Mouse (Mus musculus): Measurements from ENCODE around the gene Tmem251. TPM values are rescaled to one million over a fixed set of nuclear protein-coding genes. Genes with fewer than 3 reads are reported as not detected.
A peak's percentile ranks its signal among the peaks of the same experiment; 100 is the strongest.

The Tmem251 gene
- total RNA-seq, 2 experiments from 2014 or later, result 5.1 TPM

DNA sequence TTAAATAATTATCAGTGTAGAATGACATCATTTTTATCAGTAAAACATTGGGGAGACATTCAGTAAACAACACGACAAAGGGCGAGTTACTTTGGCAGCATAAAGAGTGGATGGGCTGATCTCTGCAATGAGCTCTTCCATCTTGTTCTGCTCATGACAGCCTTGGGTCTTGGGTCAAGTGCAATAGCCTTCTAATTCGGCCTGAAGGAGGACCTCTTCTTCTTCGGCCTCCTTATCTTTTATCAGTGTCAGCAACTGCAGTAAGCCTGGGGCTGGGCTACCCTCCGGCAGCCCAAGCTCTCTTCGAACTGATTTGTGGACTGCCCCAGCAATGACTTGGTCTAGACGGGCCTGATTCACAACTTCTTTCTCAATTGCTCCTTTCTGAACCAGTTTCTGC lies 1.5 kb upstream of the Tmem251 start:
- peak overlapping the region; percentile 94 for H3K27ac ChIP-seq
- peak overlapping the region; percentile 69 for H3K4me3 ChIP-seq
- DNase-seq (ENCODE audit: low spot score in 2 of 2), result no peak
- no peak for TF ChIP-seq CTCF (conservative IDR thresholded peaks at IDR 0.05)

GRCm38 (mm10) chr12:102743036-102743588 lies 450 bp upstream of the Tmem251 start:
- H3K4me3 ChIP-seq, result peak overlapping the region; percentile 69
- TF ChIP-seq CTCF (conservative IDR thresholded peaks at IDR 0.05), result no peak
- no peak for DNase-seq (ENCODE audit: low spot score in 2 of 2)
- H3K27ac ChIP-seq, result peak overlapping the region; percentile 94

- H3K4me3 ChIP-seq, result peak overlapping the region; percentile 69; the same call in 1 of the 2 replicates
- H3K27ac ChIP-seq, result no peak overlapping the region
- no peak for DNase-seq (ENCODE audit: low spot score in 2 of 2)
- no peak for TF ChIP-seq CTCF (conservative IDR thresholded peaks at IDR 0.05)
Observed at GRCm38 (mm10) chr12:102744839-102745238, 1.3 kb downstream of the Tmem251 start.

DNA sequence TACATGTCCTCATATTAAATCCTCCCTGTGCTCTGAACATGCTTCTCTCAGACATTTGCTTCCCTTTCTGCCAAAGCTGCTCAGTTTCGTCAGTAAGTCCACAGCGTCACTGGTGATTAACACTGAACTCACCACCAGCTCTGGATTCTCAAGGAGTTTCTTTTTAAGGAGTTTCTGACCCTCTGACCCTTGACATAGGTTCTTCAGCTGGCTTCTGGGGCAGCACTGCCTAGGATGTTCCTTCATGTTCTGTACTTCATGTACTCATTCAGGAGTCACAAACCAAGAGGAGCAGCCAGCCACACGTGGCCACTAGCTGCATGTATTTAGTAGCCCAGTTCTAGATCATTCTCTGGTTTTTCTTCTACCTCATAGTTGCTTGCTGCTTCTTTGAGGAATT lies 4.7 kb downstream of the Tmem251 start:
- H3K4me3 ChIP-seq, result no peak overlapping the region
- no peak for DNase-seq (ENCODE audit: low spot score in 2 of 2)
- H3K27ac ChIP-seq, result no peak overlapping the region
- TF ChIP-seq CTCF (conservative IDR thresholded peaks at IDR 0.05), result no peak

- H3K27ac ChIP-seq, result no peak overlapping the region
- no peak for DNase-seq (ENCODE audit: low spot score in 2 of 2)
- peak; percentile 60 for TF ChIP-seq CTCF (conservative IDR thresholded peaks at IDR 0.05)
- no peak overlapping the region; the same call in 1 of the 2 replicates for H3K4me3 ChIP-seq
Observed at GRCm38 (mm10) chr12:102756304-102756703, 12.7 kb downstream of the Tmem251 start.

- Histone ChIP-seq H3K27ac (peak overlapping the region; percentile 89), H3K4me3 (peak overlapping the region; percentile 80)
- DNase-seq (ENCODE audit: low spot score in 2 of 2), result no peak
- no peak for TF ChIP-seq CTCF (conservative IDR thresholded peaks at IDR 0.05)
Observed at GRCm38 (mm10) chr12:102757055-102757688, 13.6 kb downstream of the Tmem251 start.

DNA sequence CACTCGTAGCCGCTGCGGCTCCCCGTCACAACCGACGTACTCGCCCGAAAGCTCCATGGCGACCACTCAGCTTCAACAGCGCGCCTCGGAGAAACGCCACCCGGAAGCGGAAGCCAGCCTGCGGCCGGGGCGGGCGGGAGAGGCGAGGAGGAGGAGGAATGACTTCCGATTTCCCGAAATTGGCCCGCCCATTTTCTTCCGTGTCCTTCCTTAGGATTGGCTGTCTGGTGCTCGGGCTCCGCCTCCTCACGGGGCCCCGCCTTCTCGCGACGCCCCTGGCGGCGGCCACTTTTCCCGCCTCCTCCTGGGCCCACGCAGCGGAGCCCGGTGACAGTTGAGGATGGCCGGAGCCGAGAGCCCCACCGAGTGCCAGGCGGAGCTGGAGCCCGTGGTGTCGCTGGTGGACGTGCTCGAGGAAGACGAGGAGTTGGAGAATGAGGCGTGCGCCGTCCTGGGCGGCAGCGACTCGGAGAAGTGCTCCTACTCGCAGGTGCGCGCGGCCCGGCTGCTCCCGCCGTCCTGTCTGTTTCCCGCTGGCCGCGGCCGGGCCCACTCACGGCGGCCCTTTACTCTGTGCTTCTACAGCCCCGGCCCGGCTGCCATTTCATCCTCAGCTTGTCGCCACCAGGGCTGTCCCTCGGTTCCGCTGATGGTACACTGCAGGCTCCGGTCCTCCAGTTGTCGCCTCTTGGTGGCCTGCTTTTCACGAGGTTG lies 14.3 kb downstream of the Tmem251 start, which contains the start of the genes Gm28051, Gon7 and Ubr7:
TSS of gene Gm28051 (minus strand) at position 77 of the 714 bp plus-strand sequence.
TSS of gene Gon7 (minus strand) at position 115 of the 714 bp plus-strand sequence.
TSS of gene Ubr7 (plus strand) at position 279 of the 714 bp plus-strand sequence.
- peak; percentile 97 for DNase-seq (ENCODE audit: low spot score in 2 of 2)
- Histone ChIP-seq H3K27ac (peak within 1 kb of the TSS; percentile 92), H3K4me3 (peak within 1 kb of the TSS; percentile 80)
- TF ChIP-seq CTCF (conservative IDR thresholded peaks at IDR 0.05), result peak; percentile 71

DNA sequence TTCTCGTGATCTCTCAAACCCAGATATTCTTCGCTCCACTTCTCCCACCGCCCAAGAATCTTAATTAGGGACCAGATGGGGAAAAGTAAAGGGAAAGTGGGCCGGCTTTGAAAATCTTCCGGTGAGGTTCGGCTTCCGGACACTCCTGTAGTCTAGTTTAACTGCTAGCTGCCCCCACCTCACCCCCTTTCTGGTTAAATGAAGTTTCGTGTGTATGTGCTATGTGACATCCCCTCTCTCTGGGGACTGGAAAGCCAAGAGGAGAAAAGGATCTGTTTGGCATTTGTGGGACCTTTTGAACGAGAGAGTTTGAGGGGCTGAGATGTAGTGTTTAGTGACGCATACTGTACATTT lies 14.8 kb downstream of the Tmem251 start, which contains the start of gene Gm20604:
TSS of gene Gm20604 (minus strand) at position 270 of the 354 bp plus-strand sequence.
- DNase-seq (ENCODE audit: low spot score in 2 of 2), result peak in 1 of 2 experiments; percentile 33
- peak within 1 kb of the TSS; percentile 80 for H3K4me3 ChIP-seq
- TF ChIP-seq CTCF (conservative IDR thresholded peaks at IDR 0.05), result no peak
- H3K27ac ChIP-seq, result peak within 1 kb of the TSS; percentile 92

- no peak for TF ChIP-seq CTCF (conservative IDR thresholded peaks at IDR 0.05)
- Histone ChIP-seq H3K4me3 (peak overlapping the region; percentile 80), H3K27ac (peak overlapping the region; percentile 92)
- DNase-seq (ENCODE audit: low spot score in 2 of 2), result no peak
Observed at GRCm38 (mm10) chr12:102758936-102759335, 15.4 kb downstream of the Tmem251 start.

- no peak for TF ChIP-seq CTCF (conservative IDR thresholded peaks at IDR 0.05)
- H3K27ac ChIP-seq, result no peak overlapping the region
- no peak for DNase-seq (ENCODE audit: low spot score in 2 of 2)
- no peak overlapping the region for H3K4me3 ChIP-seq
Observed at GRCm38 (mm10) chr12:102761668-102762067, 18.1 kb downstream of the Tmem251 start.

DNA sequence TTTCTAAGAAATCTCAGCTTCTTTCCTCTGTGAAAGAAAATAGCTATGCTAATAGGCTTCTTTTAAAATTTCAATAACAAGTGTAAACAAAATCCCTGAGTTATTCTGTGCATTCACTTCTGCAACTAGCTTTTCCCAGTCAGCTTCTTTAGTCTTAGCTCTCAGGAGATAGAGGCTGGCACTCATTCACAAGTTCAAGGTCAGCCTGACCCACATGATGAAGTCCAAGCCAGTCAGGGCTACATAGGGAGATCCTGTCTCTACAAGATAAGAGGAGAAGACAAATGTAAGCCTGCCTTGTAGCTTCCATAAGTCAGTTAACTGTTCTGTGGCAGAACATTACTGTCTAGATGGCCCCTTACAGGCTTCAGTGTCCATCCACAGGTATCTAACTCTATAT lies 20.1 kb downstream of the Tmem251 start:
- Histone ChIP-seq H3K27ac (no peak overlapping the region), H3K4me3 (no peak overlapping the region)
- DNase-seq (ENCODE audit: low spot score in 2 of 2), result no peak
- no peak for TF ChIP-seq CTCF (conservative IDR thresholded peaks at IDR 0.05)

GRCm38 (mm10) chr12:102769000-102769399 lies 25.4 kb downstream of the Tmem251 start:
- peak; percentile 53 for TF ChIP-seq CTCF (conservative IDR thresholded peaks at IDR 0.05)
- no peak overlapping the region for H3K4me3 ChIP-seq
- H3K27ac ChIP-seq, result no peak overlapping the region
- no peak for DNase-seq (ENCODE audit: low spot score in 2 of 2)

GRCm38 (mm10) chr12:102771601-102772000 lies 28.0 kb downstream of the Tmem251 start:
- Histone ChIP-seq H3K4me3 (no peak overlapping the region), H3K27ac (no peak overlapping the region)
- DNase-seq (ENCODE audit: low spot score in 2 of 2), result no peak
- no peak for TF ChIP-seq CTCF (conservative IDR thresholded peaks at IDR 0.05)

Measured in layer of hippocampus, adult 2 months (tissue).